Comparison of ENCODE assay signal across 30 mouse cellular contexts in the genomic region with DNA sequence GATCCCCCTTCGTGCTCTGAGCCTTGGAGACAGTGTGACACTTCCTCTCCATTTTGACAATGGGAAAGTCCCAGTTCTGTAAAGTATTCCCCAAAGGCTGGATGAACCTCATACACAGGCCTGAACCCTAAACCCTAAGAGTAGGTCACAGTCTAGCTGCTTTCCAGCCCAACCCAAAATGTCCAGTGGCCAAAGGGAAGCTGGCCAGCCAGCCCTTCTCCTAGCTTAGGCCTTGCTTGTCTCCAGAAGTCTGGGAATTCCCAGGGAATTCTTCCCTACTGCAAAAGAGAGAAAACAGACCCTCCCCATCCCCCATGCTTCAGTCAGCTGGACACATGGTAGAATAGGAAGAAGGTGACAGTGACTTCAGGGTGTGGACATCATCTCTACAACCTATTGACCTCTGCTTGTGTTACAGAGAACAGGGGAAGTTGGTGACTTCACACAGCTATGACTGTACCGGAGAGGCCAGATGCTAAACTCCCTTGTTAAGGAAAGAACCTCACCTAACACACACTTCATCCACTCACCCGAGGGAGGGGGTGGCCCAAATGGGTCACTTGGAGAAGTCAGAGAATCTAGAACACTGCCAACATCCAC. TPM values are rescaled to one million over a fixed set of nuclear protein-coding genes. Genes with fewer than 3 reads are reported as not detected.
DNase-seq lines count a peak whose midpoint lies in the region; ATAC-seq lines count a peak whose summit lies in the region.
"Had no signal": no experiment of that assay in that cellular context is flagged by ENCODE, and none has a peak within 500 bp of the region (broad histone marks: within the 10 kb centered on the region; RNA-seq: fewer than 3 reads in every experiment).

No protein-coding gene starts in this region.

- no peak overlapping the region for H3K4me3 ChIP-seq in heart, embryonic 11.5 days (ENCODE audit: low read depth, low read length)
- no peak overlapping the region for H3K4me3 ChIP-seq in macrophage (ENCODE audit: inconsistent target)
- H3K4me3 ChIP-seq in intestine, embryonic 15.5 days (replicated peaks) = no peak overlapping the region
- H3K4me3 ChIP-seq: embryonic facial prominence, embryonic 12.5 days; erythroblast, embryonic 14.5 days; forebrain, embryonic 13.5 days; hindbrain, embryonic 10.5 days; limb, embryonic 15.5 days had no signal

- no peaks in the 10 kb centered on the region for H3K79me2 ChIP-seq in macrophage (ENCODE audit: inconsistent target)

- peak; percentile 52 to 54 for DNase-seq in heart, adult 9 months (ENCODE audit: low spot score in 2 of 2)
- peak; percentile 78 for DNase-seq in adipocyte (ENCODE audit: low spot score)
- DNase-seq in gastrocnemius, postnatal 36 days = peak; percentile 41 to 43
- DNase-seq in B cell, adult 2 months = no peak
- DNase-seq in spleen, postnatal 36 days (ENCODE audit: low spot score in 2 of 2) = no peak
- DNase-seq: adrenal gland, postnatal 10 days; cerebellum, adult 9-11 months; kidney, adult 8-10 months; kidney, postnatal 25 days; liver, postnatal 0 days; lung, postnatal 14 days; right cerebral cortex, postnatal 4 days; thymus, postnatal 14 days had no signal

- no peaks in the 10 kb centered on the region for H3K27me3 ChIP-seq in heart, embryonic 11.5 days (ENCODE audit: control insufficient read depth, insufficient read depth, low read length)
- no peaks in the 10 kb centered on the region for H3K27me3 ChIP-seq in intestine, embryonic 15.5 days (replicated peaks)
- H3K27me3 ChIP-seq: embryonic facial prominence, embryonic 12.5 days; forebrain, embryonic 13.5 days; limb, embryonic 15.5 days; Patski had no signal

- no peak overlapping the region for H3K27ac ChIP-seq in heart, embryonic 11.5 days (ENCODE audit: low read depth, low read length)
- H3K27ac ChIP-seq in macrophage = peak overlapping the region; percentile 33
- no peak overlapping the region for H3K27ac ChIP-seq in intestine, embryonic 15.5 days
- H3K27ac ChIP-seq: embryonic facial prominence, embryonic 12.5 days; forebrain, embryonic 13.5 days; hindbrain, embryonic 10.5 days; limb, embryonic 15.5 days; stomach, postnatal 0 days had no signal

- WGBS in heart, embryonic 11.5 days (ENCODE audit: insufficient replicate concordance) = 62% methylated on average over 3 of the region's 3 CpGs
- WGBS in macrophage (ENCODE audit: missing documents) = 69% methylated on average over 3 of the region's 3 CpGs
- 74% methylated on average over 3 of the region's 3 CpGs for WGBS in intestine, embryonic 15.5 days

- intact Hi-C loops in gastrocnemius, postnatal 36 days (cut with DNase I) = no loop called here

- no peak overlapping the region for H3K4me2 ChIP-seq in heart, embryonic 11.5 days
- H3K4me2 ChIP-seq in intestine, embryonic 15.5 days (replicated peaks) = no peak overlapping the region
- H3K4me2 ChIP-seq: embryonic facial prominence, embryonic 12.5 days; forebrain, embryonic 13.5 days; limb, embryonic 15.5 days had no signal

- H3K36me3 ChIP-seq in heart, embryonic 11.5 days (ENCODE audit: control insufficient read depth, insufficient read depth, low read length) = no peaks in the 10 kb centered on the region
- H3K36me3 ChIP-seq in macrophage (ENCODE audit: inconsistent target) = no peaks in the 10 kb centered on the region
- no peaks in the 10 kb centered on the region for H3K36me3 ChIP-seq in intestine, embryonic 15.5 days
- H3K36me3 ChIP-seq: embryonic facial prominence, embryonic 12.5 days; hindbrain, embryonic 10.5 days; limb, embryonic 15.5 days had no signal

- no peaks in the 10 kb centered on the region for H3K9me3 ChIP-seq in heart, embryonic 11.5 days (replicated peaks; ENCODE audit: control insufficient read depth, low read length)
- H3K9me3 ChIP-seq in intestine, embryonic 15.5 days = no peaks in the 10 kb centered on the region
- H3K9me3 ChIP-seq: embryonic facial prominence, embryonic 12.5 days; forebrain, embryonic 13.5 days; hindbrain, embryonic 10.5 days; limb, embryonic 15.5 days had no signal

- peaks cover 18% of the 10 kb centered on the region for H3K4me1 ChIP-seq in heart, embryonic 11.5 days (ENCODE audit: control insufficient read depth, insufficient read depth, low read length)
- H3K4me1 ChIP-seq in intestine, embryonic 15.5 days (replicated peaks) = 0 out of 2 replicates have a peak, but pooled peaks cover 6% of the 10 kb centered on the region
- H3K4me1 ChIP-seq: embryonic facial prominence, embryonic 12.5 days; forebrain, embryonic 13.5 days; hindbrain, embryonic 10.5 days had no signal

- no peak for ATAC-seq in heart, embryonic 11.5 days (replicated peaks; ENCODE audit: insufficient number of reproducible peaks, low FRiP score, low TSS enrichment)
- no peak for ATAC-seq in intestine, embryonic 15.5 days
- ATAC-seq: forebrain, embryonic 13.5 days; inflammation-experienced regulatory T-cells, adult 6 months; liver, postnatal 0 days; midbrain, embryonic 16.5 days; Patski had no signal

- no peak overlapping the region for H3K9ac ChIP-seq in heart, embryonic 11.5 days (ENCODE audit: low read depth, low read length)
- H3K9ac ChIP-seq in intestine, embryonic 15.5 days = no peak overlapping the region
- H3K9ac ChIP-seq: embryonic facial prominence, embryonic 12.5 days; forebrain, embryonic 13.5 days; limb, embryonic 15.5 days; liver, postnatal 0 days had no signal

RNA-seq across cellular contexts. Expression of gene Ccl2, which starts 19.1 kb away (rescaled TPM):
- 6.8 and 8.2 TPM in 2 replicates for polyA plus RNA-seq in heart, embryonic 11.5 days (2014; fragmentation: Nextera tagmentation; extraction: Ambion mirVana)
- total RNA-seq in gastrocnemius, postnatal 36 days (2021) = not detected
- 1,000 to 10,000 TPM in 1 of 26 experiments, 100 to 1,000 TPM in 20, 10 to 100 TPM in 5; 19.2 to 1,498 (median 228) TPM for total RNA-seq in macrophage (2018; cell fraction: chromatin; rRNA removed)
- 1,000 to 10,000 TPM in 10 of 26 experiments, 100 to 1,000 TPM in 13, 10 to 100 TPM in 3; 77.3 to 3,885 (median 584) TPM for total RNA-seq in macrophage (2018; cell fraction: cytosol; rRNA removed)
- 1,000 to 10,000 TPM in 12 of 26 experiments, 100 to 1,000 TPM in 13, 10 to 100 TPM in 1; 57.9 to 3,876 (median 952) TPM for total RNA-seq in macrophage (2018; cell fraction: nucleus; rRNA removed)
- 58.0 to 939 TPM (median 78.4 TPM) in 3 replicates for polyA plus RNA-seq in macrophage (2018)
- polyA plus RNA-seq in intestine, embryonic 15.5 days (2015; fragmentation: Nextera tagmentation; extraction: Ambion mirVana) = 10.2 and 10.4 TPM in 2 replicates
- total RNA-seq: left cerebral cortex, postnatal 25 days had no signal
- polyA plus RNA-seq: erythroblast, embryonic 14.5 days; inflammation-experienced regulatory T-cells, adult 6 months had no signal

RNA-seq across cellular contexts. Expression of gene Gm17268, which starts 22.1 kb away (rescaled TPM):
- not detected in 2 replicates for polyA plus RNA-seq in heart, embryonic 11.5 days (2014; fragmentation: Nextera tagmentation; extraction: Ambion mirVana)
- total RNA-seq in gastrocnemius, postnatal 36 days (2021) = not detected
- not detected for total RNA-seq in macrophage (2018; cell fraction: chromatin; rRNA removed)
- not detected for total RNA-seq in macrophage (2018; cell fraction: cytosol; rRNA removed)
- not detected for total RNA-seq in macrophage (2018; cell fraction: nucleus; rRNA removed)
- polyA plus RNA-seq in macrophage (2018) = not detected in 3 replicates
- not detected in 2 replicates for polyA plus RNA-seq in intestine, embryonic 15.5 days (2015; fragmentation: Nextera tagmentation; extraction: Ambion mirVana)
- total RNA-seq: adrenal gland, postnatal 10 days; ES-E14; layer of hippocampus, adult 8-10 months; left cerebral cortex, postnatal 25 days had no signal
- polyA plus RNA-seq: brain, embryonic 14.5 days; embryonic facial prominence, embryonic 12.5 days; erythroblast, embryonic 14.5 days; forebrain, embryonic 13.5 days; gonadal fat pad, adult 2 months; hindbrain, embryonic 10.5 days; inflammation-experienced regulatory T-cells, adult 6 months; limb, embryonic 15.5 days; liver, postnatal 0 days; midbrain, embryonic 16.5 days; Patski; stomach, postnatal 0 days had no signal

RNA-seq across cellular contexts. Expression of gene Ccl7, which starts 29.2 kb away (rescaled TPM):
- polyA plus RNA-seq in heart, embryonic 11.5 days (2014; fragmentation: Nextera tagmentation; extraction: Ambion mirVana) = 2.0 and 2.8 TPM in 2 replicates
- total RNA-seq in gastrocnemius, postnatal 36 days (2021) = not detected
- 1,000 to 10,000 TPM in 1 of 26 experiments, 100 to 1,000 TPM in 21, 10 to 100 TPM in 4; 14.4 to 1,116 (median 244) TPM for total RNA-seq in macrophage (2018; cell fraction: chromatin; rRNA removed)
- total RNA-seq in macrophage (2018; cell fraction: cytosol; rRNA removed) = 1,000 to 10,000 TPM in 10 of 26 experiments, 100 to 1,000 TPM in 13, 10 to 100 TPM in 3; 66.4 to 3,319 (median 600) TPM
- total RNA-seq in macrophage (2018; cell fraction: nucleus; rRNA removed) = 1,000 to 10,000 TPM in 13 of 26 experiments, 100 to 1,000 TPM in 12, 10 to 100 TPM in 1; 64.5 to 3,972 (median 989) TPM
- 66.8 to 1,194 TPM (median 74.2 TPM) in 3 replicates for polyA plus RNA-seq in macrophage (2018)
- 3.6 and 5.1 TPM in 2 replicates for polyA plus RNA-seq in intestine, embryonic 15.5 days (2015; fragmentation: Nextera tagmentation; extraction: Ambion mirVana)
- total RNA-seq: layer of hippocampus, adult 8-10 months; left cerebral cortex, postnatal 25 days had no signal
- polyA plus RNA-seq: erythroblast, embryonic 14.5 days; forebrain, embryonic 13.5 days; hindbrain, embryonic 10.5 days; inflammation-experienced regulatory T-cells, adult 6 months had no signal

RNA-seq across cellular contexts. Expression of gene Ccl11, which starts 41.3 kb away (rescaled TPM):
- polyA plus RNA-seq in heart, embryonic 11.5 days (2014; fragmentation: Nextera tagmentation; extraction: Ambion mirVana) = not detected in 2 replicates
- 10 to 100 TPM; 19.5 to 20.9 TPM for total RNA-seq in gastrocnemius, postnatal 36 days (2021)
- total RNA-seq in macrophage (2018; cell fraction: chromatin; rRNA removed) = not detected
- not detected for total RNA-seq in macrophage (2018; cell fraction: cytosol; rRNA removed)
- total RNA-seq in macrophage (2018; cell fraction: nucleus; rRNA removed) = 1 to 10 TPM in 1 of 26 experiments, not detected in 25; 1.2 TPM
- not detected in 3 replicates for polyA plus RNA-seq in macrophage (2018)
- polyA plus RNA-seq in intestine, embryonic 15.5 days (2015; fragmentation: Nextera tagmentation; extraction: Ambion mirVana) = 97.5 and 103 TPM in 2 replicates
- total RNA-seq: ES-E14; layer of hippocampus, adult 8-10 months had no signal
- polyA plus RNA-seq: erythroblast, embryonic 14.5 days; forebrain, embryonic 13.5 days; hindbrain, embryonic 10.5 days; inflammation-experienced regulatory T-cells, adult 6 months; liver, postnatal 0 days; Patski had no signal

RNA-seq across cellular contexts. Expression of gene Asic2, which starts 48.0 kb away (rescaled TPM):
- polyA plus RNA-seq in heart, embryonic 11.5 days (2014; fragmentation: Nextera tagmentation; extraction: Ambion mirVana) = 0.21 and 0.25 TPM in 2 replicates
- total RNA-seq in gastrocnemius, postnatal 36 days (2021) = under 1 TPM in 1 of 2 experiments, not detected in 1; 0.10 TPM
- total RNA-seq in macrophage (2018; cell fraction: chromatin; rRNA removed) = not detected
- total RNA-seq in macrophage (2018; cell fraction: cytosol; rRNA removed) = not detected
- total RNA-seq in macrophage (2018; cell fraction: nucleus; rRNA removed) = not detected
- not detected in 3 replicates for polyA plus RNA-seq in macrophage (2018)
- polyA plus RNA-seq in intestine, embryonic 15.5 days (2015; fragmentation: Nextera tagmentation; extraction: Ambion mirVana) = 0.19 and 0.32 TPM in 2 replicates
- polyA plus RNA-seq: erythroblast, embryonic 14.5 days; inflammation-experienced regulatory T-cells, adult 6 months; liver, postnatal 0 days had no signal

Comparison
In these comparisons a context has a peak if more than half of its experiments do, and no peak if none do; other contexts are left out.
1. DNase-seq: peak in heart, adult 9 months (2 of 2), adipocyte (single experiment) and gastrocnemius, postnatal 36 days (2 of 2); none in B cell, adult 2 months (0 of 2) and spleen, postnatal 36 days (0 of 2).
2. RNA of gene Ccl7, which starts 29.2 kb away (polyA plus RNA-seq): 66.8 to 1,194 TPM in macrophage; 3.6 to 5.1 TPM in intestine, embryonic 15.5 days and 2.0 to 2.8 TPM in heart, embryonic 11.5 days; every median in the first group is over 10 times any median in the second.